Mouse (Mus musculus): ENCODE data around the gene Vmn1r170.
"Not testable (repeated sequence)": the region's sequence is repeated elsewhere in the genome, so short reads cannot be mapped to it uniquely, and the experiment has no call there.

DNA sequence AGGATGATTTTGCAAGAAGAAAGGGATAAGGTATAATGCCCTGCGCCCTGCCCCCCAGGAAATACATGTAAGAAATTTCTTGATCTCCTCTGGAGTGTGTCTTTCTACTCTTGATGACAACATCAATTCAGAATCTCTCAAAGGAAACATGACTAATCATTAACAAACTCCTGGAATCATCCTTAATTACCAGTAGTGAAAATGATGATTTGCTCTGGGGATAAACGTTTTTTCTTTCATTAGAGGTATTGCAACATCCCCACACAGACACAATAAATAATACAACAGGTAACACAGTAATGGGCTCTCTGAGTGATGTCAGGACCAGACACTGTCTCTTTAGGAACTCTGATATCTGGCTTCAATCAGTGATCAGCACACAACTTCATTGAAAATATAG, 30.7 kb upstream of the Vmn1r170 start, which contains the start of gene Vmn1r169:
- TF ChIP-seq CTCF (IDR thresholded peaks at IDR 0.05; ENCODE audit: borderline replicate concordance, control insufficient read depth, extremely low read depth, insufficient read depth, low read length, poor library complexity); POLR2A (IDR thresholded peaks at IDR 0.05; ENCODE audit: control insufficient read depth, extremely low read depth, insufficient read depth, low read length, poor library complexity): not testable (repeated sequence)

Data from thymus, adult 2 months (tissue).